Mouse (Mus musculus) ES-Bruce4 (cell line): Measurements from ENCODE around the gene Topors. TPM values are rescaled to one million over a fixed set of nuclear protein-coding genes. Genes with fewer than 3 reads are reported as not detected.
A peak's percentile ranks its signal among the peaks of the same experiment; 100 is the strongest.

ENCODE experiments used
- H3K27ac ChIP-seq: 2 replicates; pipeline ENCODE4 v1.5.1; 2012; ENCODE audit warnings: low read length, inconsistent platforms; ENCODE audit not compliant: insufficient read depth
- H3K27me3 ChIP-seq: 2 replicates; pipeline ENCODE4 v1.6.1; 2012; ENCODE audit warnings: mild to moderate bottlenecking, low read length, inconsistent platforms; ENCODE audit not compliant: control insufficient read depth, poor library complexity, insufficient read depth, severe bottlenecking
- H3K36me3 ChIP-seq: 2 replicates; pipeline ENCODE4 v1.6.1; 2012; ENCODE audit warnings: inconsistent platforms, mild to moderate bottlenecking, low read length, moderate library complexity; ENCODE audit not compliant: control insufficient read depth, poor library complexity, insufficient read depth, severe bottlenecking
- H3K4me1 ChIP-seq: one replicate; pipeline ENCODE4 v1.8.1; 2011; ENCODE audit warnings: low read length; ENCODE audit not compliant: control insufficient read depth, insufficient read depth
- H3K4me3 ChIP-seq: 2 replicates; pipeline ENCODE4 v1.5.1; 2011; ENCODE audit warnings: low read depth, mild to moderate bottlenecking, low read length
- H3K9ac ChIP-seq: 2 replicates; pipeline ENCODE4 v1.6.1; 2012; ENCODE audit warnings: low read depth, mild to moderate bottlenecking, inconsistent platforms; ENCODE audit not compliant: poor library complexity, severe bottlenecking
- H3K9me3 ChIP-seq: replicated peaks from 2 replicates; pipeline ENCODE4 v1.6.1; 2012; ENCODE audit warnings: mild to moderate bottlenecking, low read length, inconsistent platforms; ENCODE audit not compliant: control insufficient read depth, poor library complexity, insufficient read depth, severe bottlenecking
- CTCF ChIP-seq: IDR thresholded peaks from one replicate; pipeline ENCODE4 v1.8.1; 2011; ENCODE audit warnings: low read depth, low read length
- EP300 ChIP-seq: IDR thresholded peaks from 2 replicates; pipeline ENCODE4 v1.6.1; 2011; ENCODE audit warnings: low read depth, low read length; ENCODE audit not compliant: insufficient read depth
- POLR2A ChIP-seq: IDR thresholded peaks from one replicate; pipeline ENCODE4 v1.8.1; 2011; ENCODE audit warnings: low read length; ENCODE audit not compliant: insufficient read depth
- polyA plus RNA-seq: library from polyadenylated mRNA; stranded (reverse); fragments of >200 nt; gene quantifications from 2 replicates; pipeline ENCODE4 v1.2.4, GENCODE M21; 2011; ENCODE audit warnings: low read depth; ENCODE audit not compliant: missing spikeins, insufficient read depth, insufficient read length

Topors gene
- polyA plus RNA-seq, result 62.2 and 66.3 TPM in 2 replicates

DNA sequence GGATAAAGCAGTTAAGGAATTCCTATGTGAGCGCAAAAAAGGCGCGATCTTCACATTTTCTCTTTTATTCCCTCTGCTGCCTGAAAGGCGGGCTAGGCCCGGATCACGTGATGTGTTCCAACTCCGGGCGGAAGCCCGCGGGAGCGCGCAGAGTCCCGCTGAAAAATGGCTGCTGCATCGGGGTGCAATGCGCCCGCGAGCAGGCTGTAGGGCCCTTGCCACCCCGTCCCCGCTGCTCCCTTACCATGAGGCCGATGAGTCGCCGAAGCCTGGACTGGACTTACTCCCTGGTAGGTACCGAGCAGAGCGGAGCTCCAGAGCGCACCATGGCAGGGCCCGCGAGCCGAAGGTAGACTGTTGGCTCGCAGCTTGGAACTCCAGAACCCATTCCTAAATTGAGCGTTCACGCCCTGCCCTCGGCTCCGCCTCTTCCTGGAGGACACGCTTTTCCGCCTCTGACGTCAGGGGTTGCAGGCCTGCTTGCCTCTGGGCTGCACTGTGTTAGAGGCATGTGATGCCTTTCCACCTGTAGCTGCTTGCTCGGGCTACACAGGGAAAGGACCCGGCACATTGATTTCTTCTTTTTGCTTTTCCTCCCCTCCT lies at the start of gene Topors, which contains the start of gene Smim27:
TSS of gene Topors (minus strand) at position 421 of the 603 bp plus-strand sequence.
TSS of gene Smim27 (plus strand) at position 150 of the 603 bp plus-strand sequence.
- H3K9me3 ChIP-seq, result no peaks in the 10 kb centered on the region
- H3K4me1 ChIP-seq, result no peaks in the 10 kb centered on the region
- peak within 1 kb of the TSS; percentile 93 for H3K27ac ChIP-seq
- peak within 1 kb of the TSS; percentile 98 for H3K9ac ChIP-seq
- TF ChIP-seq POLR2A, result peak; percentile 94
- peak; percentile 76; the same call in 1 of the 2 replicates for TF ChIP-seq EP300
- TF ChIP-seq CTCF, result no peak
- H3K36me3 ChIP-seq, result peaks cover 21% of the 10 kb centered on the region
- H3K4me3 ChIP-seq, result peak within 1 kb of the TSS; percentile 96
- no peaks in the 10 kb centered on the region for H3K27me3 ChIP-seq

DNA sequence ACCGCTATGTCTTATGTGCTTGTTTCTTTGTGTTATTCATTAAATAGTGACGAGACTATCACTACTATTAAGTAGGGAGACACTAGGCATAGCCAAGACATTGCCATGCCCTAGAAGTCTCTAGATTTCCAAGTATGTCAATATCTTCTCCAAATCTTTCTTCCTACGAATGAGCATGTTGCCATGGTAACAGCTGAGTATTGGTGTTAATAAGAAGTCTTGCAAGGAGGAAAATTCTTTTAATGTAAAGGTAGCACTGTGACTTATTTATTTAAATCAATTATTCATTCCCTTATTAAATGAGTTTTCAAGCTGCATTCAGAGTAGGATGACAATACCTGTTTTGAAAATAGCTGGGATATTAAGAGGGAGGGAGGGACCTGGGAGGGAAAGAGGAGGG lies 47.8 kb upstream of the Topors start:
- TF ChIP-seq CTCF (no peak), POLR2A (no peak), EP300 (no peak)
- Histone ChIP-seq H3K36me3 (no peaks in the 10 kb centered on the region), H3K27ac (no peak overlapping the region), H3K4me1 (no peaks in the 10 kb centered on the region), H3K9me3 (no peaks in the 10 kb centered on the region), H3K9ac (no peak overlapping the region), H3K4me3 (no peak overlapping the region), H3K27me3 (no peaks in the 10 kb centered on the region)

- Histone ChIP-seq H3K27ac (no peak overlapping the region), H3K36me3 (no peaks in the 10 kb centered on the region), H3K27me3 (no peaks in the 10 kb centered on the region)
These were observed 43.4 kb upstream of the Topors start for GRCm38 (mm10) chr4:40313026-40313425.

DNA sequence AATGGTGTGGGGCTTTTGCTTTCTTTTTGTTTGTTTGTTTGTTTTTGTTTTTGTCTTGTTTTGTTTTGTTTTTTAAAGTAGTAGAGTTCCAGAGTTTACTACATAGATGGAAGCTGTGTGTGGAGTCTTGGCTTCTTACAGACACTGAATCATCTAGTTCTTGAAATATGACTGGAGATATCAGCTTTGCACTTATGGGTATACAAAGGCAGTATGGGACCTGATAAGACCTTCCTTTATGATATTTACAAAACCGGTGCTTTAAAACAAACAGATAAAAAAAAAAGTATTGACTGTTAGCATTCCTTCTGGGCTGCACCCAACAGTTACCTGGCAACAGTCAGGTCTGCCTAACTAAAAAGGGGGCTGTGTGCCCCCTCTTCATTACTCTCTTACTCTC lies 42.6 kb upstream of the Topors start:
- H3K4me1 ChIP-seq, result no peaks in the 10 kb centered on the region
- no peaks in the 10 kb centered on the region for H3K9me3 ChIP-seq
- no peaks in the 10 kb centered on the region for H3K27me3 ChIP-seq
- H3K9ac ChIP-seq, result no peak overlapping the region
- no peaks in the 10 kb centered on the region for H3K36me3 ChIP-seq
- no peak overlapping the region for H3K4me3 ChIP-seq
- no peak for TF ChIP-seq EP300
- TF ChIP-seq CTCF, result no peak
- TF ChIP-seq POLR2A, result no peak
- no peak overlapping the region for H3K27ac ChIP-seq

More at GRCm38 (mm10) chr4:40313026-40313425, 43.4 kb upstream of the Topors start:
- no peaks in the 10 kb centered on the region for H3K4me1 ChIP-seq
- no peak overlapping the region for H3K4me3 ChIP-seq
- TF ChIP-seq EP300 (no peak), CTCF (no peak), POLR2A (no peak)
- H3K9ac ChIP-seq, result no peak overlapping the region
- H3K9me3 ChIP-seq, result no peaks in the 10 kb centered on the region

GRCm38 (mm10) chr4:40310796-40311383 lies 41.2 kb upstream of the Topors start:
- H3K9me3 ChIP-seq, result no peaks in the 10 kb centered on the region
- H3K9ac ChIP-seq, result no peak overlapping the region
- H3K4me3 ChIP-seq, result no peak overlapping the region
- H3K27me3 ChIP-seq, result no peaks in the 10 kb centered on the region
- TF ChIP-seq POLR2A (no peak), EP300 (no peak), CTCF (no peak)
- no peak overlapping the region for H3K27ac ChIP-seq
- no peaks in the 10 kb centered on the region for H3K4me1 ChIP-seq
- no peaks in the 10 kb centered on the region for H3K36me3 ChIP-seq

DNA sequence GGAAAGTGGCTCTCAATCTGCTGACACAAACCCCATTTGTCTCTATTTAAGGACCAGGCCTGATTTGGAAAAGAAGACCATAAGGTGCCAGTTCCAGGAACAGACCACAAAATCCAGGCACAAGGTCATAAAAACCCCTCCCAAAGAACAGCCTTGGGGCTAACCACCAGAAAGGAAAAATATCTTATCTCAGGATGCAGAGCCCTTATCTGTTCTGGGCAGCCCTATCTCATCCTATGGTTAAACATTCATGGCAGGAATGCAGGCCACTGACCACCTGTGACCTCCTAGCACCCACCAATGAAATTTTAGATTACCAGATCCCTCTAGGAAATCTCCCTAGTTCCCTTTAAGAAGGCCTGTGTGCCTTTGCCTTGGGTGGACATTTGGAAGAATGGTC lies 40.0 kb upstream of the Topors start:
- TF ChIP-seq CTCF (no peak), POLR2A (no peak), EP300 (no peak)
- H3K4me1 ChIP-seq, result no peaks in the 10 kb centered on the region

More for the DNA sequence above, 40.0 kb upstream of the Topors start:
- Histone ChIP-seq H3K9ac (no peak overlapping the region), H3K36me3 (no peaks in the 10 kb centered on the region), H3K4me3 (no peak overlapping the region), H3K27me3 (peaks cover 2% of the 10 kb centered on the region; the same call in 1 of the 2 replicates), H3K27ac (no peak overlapping the region), H3K9me3 (no peaks in the 10 kb centered on the region)
